Mouse (Mus musculus) lung, postnatal 4 days (tissue): Measurements from ENCODE around the gene Rbm5.

Experiments used
- DNase-seq, 2 experiments: peaks; one replicate each; pipeline ENCODE4 v3.0.0; 2021

Rbm5 gene

DNA sequence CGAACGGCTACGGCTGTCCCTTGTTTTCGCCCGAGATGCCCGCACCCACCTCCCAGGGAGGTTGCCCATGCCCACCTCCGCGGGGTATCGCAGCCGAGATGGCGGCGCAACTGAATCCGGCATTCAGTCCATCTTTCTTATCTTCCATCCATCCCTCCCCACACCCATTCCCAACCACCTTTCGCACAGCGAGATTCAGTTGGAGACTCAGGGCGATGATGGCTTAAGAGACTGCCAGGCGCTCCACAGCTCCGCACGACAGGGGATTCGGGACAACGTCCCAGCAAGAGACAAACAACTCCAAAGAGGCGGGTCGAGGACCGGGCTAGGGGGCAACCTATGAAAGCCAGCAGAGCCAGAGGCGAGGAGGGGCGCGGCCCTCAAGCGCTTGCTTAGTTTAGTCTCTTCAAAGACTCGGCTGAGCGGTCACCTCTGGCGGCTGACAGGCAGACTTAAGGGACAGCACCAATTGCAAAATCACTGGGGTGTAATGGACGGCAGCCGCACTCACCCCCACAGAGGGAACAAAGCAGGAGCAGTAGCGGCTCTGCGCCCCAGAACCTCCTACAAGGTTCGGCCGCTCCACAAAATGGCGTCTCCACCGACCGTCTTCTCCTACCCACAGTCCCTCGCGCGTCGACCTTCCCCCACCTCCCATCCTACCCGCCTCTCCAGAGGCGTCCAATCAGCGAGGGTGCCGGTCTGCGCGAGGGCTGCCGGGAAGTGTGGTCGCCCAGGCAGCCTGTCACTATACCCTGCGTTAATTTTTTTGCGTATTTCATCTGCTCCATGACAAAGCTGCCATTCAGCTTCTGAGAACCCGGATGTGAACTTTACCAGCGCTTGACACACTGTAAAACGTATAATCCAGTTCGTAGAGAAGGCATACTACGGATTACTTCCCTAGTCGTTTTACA, at the start of gene Rbm5:
Gene Rbm5 (minus strand): TSS at position 623 of the 917 bp plus-strand sequence.
- peak; percentile 94 to 97 for DNase-seq

DNA sequence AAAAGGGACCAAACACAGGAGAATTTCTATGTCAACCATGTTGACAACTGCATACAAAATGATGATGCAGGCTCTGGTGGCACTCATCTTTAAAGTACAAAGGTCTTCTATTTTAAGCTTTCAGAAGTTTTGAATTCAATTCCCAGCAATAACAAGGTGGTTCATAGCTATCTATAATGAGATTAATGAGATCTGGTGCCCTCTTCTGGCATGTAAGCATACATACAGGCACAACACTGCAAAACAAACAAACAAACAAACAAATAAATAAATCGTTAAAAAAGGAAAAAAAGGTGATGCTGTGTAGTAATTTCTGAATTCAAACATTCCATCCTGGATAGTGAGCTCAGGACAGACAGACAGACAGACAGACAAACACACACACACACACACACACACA, 41.3 kb upstream of the Rbm5 start:
- no peak for DNase-seq

DNA sequence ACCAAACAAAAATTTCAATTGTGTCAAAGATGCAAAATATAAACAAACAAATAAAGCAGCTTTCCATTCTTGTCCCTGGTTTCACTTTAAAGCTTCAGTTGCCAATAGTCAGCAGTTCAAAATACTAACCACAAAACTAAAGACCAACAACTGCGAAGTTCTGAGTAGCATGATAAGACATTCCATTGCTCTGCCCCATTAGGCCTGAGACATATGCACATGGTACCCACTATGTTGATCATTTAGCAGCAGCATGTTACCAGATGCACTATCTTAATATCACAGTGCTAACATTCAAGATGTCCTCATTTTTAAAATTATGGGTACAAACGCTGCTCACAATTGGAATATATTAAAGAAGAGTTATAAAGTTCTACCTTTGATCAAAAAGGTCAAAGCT, 40.2 kb upstream of the Rbm5 start:
- DNase-seq, result no peak

DNA sequence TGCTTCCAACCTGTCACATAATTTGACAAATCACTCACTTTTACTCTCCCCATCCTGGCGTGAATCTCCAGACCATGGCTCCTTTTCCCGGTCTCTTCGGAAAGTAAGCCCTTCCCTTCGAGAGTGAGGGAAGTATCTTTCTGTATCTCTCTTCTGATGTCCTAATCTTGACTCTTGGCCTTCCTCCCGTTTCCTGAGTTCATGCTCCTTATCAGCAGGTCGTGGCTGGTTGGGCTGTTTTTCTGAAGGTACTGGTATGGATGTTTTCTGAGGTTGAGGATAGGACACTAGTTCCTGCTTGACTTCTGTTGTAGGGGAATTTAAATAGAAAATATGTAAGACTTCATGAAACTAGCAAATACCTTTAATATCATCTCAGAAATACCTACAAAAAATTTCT, 20.9 kb upstream of the Rbm5 start:
- DNase-seq, result no peak

DNA sequence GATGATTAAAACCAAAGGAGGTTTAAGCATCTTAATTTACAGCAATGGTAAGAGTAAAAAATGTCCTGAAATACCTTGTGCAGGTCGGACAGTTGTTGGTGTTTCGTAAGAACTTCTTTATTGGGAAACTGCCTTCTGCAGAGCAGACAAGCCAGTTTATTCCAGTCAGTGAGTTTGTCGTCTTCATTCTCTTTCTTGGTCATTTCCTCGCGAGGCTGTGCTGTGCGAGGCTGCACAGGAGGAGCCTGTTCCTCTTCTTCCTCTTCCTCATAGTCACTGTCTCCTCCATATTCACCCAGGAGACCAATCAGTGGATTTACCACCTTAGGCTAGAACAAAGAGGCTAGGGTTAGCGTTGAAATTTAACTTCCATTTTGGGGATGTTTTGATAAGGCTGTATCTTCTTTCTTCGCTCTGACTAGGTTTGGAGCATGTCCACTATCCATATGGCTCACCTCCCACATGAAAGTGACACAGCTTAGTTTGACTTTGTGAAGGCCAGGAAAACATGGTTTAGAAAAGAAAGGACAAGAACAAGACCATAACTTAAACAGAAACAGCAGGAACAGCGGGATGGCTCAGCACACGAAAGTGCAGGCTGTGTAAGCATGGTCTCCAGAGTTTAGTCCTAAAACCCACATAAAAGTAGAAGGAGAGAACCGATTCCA, 11.9 kb upstream of the Rbm5 start:
- DNase-seq, result no peak

DNA sequence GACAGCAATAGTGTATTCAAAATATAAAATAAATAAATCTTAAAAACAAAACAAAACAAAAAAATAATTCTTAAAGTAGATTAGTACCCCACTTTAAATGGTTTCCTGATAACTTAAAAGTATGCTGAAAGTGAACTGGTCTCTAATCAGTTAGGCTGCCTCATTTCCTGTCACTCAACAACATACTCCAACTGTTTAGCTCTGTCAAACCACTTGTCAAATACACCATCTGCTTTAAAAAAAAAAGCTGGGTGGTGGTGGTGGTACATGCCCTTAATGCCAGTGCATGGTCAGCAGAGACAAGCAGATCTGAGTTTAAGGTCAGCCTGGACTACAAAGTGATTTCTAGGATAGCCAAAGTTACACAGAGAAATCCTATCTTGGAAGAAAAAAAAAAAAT, 6.0 kb upstream of the Rbm5 start:
- no peak for DNase-seq

DNA sequence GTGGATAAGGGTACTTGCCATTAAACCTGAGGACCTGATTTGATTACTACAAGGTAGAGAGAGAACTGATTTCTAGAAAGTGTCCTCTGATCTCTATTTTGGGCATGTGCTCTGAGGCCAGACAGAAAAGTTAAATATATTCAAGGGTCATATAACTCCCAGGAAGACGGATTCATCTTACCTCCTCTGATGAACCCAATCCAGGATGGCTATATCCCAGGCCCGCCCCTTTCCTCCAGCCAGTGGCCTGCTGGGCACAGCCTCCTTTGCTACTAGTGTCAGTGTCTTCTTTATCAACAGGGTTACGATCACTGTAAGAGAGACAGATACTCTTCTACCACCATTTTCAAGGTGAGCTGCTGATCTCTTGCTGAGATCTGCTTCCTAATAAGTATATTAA, 3.6 kb upstream of the Rbm5 start:
- DNase-seq, result no peak

DNA sequence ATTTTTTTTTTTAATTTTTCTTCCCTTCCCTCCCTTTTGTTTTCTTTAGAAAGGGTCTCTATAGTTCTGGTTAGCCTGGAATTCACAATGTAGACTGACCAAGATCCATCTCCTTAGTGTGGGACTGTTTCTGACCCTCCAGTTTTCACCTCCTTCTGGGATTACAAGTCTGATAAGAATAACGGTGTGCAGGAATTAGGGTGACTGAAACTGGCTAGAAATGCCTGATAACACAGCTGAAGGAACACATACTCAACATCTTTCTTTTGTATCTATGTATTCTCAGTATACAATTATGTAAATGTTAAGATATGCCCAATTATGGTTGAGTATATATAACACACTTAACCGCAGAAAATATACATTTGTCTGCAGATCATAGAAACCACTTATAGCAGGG, 986 bp upstream of the Rbm5 start:
- no peak for DNase-seq

DNA sequence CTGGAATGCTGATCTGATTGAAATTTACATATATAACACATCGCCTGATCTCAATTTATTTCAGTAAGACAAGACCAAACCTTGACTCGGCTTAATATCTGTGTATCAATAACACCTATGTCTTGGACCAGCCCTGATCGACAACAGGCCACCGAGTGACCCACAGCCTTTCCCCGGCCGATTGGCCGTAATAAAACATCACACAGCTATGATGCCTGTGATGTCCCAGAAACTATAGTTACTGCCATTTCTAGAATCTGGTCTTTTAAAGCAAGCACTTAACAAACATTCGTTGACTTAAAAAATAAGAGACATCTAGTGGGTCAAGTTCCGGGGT, 791 bp downstream of the Rbm5 start:
- DNase-seq, result no peak

DNA sequence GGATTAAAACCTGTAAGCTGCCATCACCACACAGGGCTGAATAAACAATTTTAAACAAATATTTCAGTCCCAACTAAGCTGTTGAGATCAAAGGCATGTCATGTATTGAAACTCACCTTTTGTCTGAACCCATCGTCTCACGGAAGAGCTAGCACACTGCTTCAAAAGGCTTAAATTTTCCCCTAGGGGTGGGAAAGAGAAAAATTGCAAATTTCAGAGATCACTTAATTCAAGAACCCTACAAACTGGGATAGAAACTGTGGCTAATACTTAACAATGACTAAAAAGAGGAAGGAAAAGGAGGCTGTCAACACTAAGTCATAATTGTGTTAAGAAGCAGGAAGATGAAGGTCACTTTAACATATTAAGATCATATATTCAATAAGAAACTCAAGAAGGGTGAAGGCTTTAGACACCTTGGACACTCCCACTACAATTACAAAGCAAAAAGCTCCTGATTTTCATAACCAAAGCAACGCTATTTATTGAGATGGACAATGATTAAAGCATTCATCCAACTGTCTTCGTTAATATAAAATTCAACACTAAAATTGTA, 1.3 kb downstream of the Rbm5 start:
- no peak for DNase-seq

DNA sequence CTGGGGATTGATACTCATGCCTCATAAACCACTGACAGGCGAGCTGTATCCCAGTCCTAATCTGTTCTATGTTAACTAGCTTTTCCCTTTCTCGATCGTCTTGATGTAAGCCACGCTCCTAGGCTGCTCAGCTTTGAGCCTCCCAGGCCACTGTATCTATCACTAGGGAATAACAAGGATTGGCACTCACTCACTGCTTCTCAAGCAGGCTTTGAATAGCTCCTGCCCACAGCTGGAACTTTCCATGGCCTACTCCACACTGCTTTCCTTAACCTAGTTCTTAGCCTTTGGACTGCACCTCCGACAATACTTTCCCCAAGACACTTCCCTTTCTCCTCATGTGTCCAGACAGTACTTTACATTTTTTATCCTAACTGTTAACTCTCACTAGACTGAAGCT, 1.9 kb downstream of the Rbm5 start:
- DNase-seq, result no peak

DNA sequence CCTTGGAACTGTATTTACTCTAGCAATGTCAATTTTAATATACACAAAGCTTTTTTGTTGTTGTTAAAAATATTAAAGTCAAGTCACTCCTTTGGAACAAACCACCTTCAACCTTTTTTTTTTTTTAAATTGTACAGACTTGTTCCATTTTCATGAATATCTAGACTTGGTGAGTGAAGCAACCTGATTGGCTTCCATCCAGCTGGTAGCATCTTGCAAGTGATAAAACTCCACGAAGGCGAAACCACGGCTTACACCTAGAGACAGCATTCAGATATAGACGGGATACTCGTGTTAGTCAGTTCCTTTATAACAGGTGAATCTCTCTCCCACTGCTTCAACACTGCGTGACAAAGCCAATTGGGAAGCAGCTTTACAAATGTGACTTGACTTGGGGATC, 11.2 kb downstream of the Rbm5 start:
- DNase-seq, result no peak

DNA sequence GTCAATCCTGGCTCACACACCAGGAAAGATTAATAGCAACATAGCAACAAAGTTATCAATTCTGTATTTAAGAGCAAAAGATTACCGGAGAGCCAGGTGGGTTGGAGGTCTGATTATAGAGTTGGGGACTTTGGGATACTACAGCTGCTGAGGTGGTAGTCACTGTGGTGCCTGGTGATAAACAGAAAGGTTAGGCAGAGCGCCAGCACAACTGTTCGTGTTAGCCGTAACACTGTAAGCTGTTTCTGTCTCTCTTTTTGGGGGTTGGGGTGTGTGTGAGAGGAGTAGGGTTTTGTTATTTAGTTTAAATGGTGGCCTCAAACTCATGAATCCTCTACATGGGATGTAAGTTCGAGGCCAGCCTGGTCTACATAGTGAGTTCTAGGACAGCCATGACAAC, 20.4 kb downstream of the Rbm5 start:
- DNase-seq, result no peak

DNA sequence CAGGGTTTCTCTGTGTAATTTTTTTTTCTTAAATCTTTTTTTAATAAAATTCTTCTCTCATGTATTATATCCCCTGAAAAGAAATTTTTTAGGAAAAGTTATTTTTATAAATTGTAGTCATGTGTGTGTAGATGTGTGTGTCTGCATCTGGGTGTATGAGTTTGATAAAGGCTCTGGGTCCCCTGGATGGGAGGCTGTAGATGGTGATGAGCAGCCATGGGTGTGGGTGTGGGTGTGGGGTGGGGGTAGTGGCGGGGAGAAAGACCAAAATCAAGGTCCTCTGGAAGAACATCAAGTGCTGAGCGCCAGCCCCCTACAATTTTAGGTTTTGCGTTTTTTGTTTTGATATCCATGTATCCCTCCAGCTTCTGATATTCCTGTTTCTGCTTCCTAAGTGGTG, 22.7 kb downstream of the Rbm5 start:
- no peak for DNase-seq

DNA sequence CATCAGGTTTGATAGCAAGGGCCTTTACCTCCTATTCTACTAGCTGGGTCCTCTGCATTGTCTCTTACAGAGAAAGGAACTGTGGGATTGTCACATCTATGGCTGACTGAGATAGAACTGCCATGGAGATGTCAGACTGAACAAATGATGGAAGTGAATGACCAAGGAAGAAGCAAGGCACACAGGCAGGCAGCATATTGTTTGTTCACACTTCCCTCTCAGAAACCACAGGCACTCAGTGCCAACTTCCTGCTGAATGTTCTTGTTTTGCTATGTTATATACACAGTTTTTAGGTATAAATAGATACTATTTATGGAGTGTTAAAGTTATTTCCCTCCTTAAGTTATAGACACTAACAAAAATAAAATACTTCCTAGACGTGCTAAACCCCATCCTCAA, 23.5 kb downstream of the Rbm5 start:
- no peak for DNase-seq

DNA sequence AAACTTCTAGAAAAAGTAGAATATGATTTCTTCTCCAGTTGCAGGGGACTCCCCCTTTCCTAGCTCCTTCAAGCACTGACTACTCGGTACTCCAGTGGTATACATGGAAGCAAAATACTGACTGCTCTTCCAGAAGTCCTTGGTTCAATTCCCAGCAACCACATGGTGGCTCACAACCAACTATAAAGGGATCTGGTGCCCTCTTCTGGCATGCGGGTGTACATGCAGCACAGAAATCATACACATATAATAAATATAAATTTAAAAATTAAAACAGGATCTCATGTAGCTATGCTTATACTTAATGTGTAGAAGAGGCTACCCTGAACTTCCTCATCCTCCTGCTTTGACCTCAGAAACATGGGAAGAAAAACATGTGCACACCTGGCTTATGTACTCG, 24.1 kb downstream of the Rbm5 start:
- no peak for DNase-seq

DNA sequence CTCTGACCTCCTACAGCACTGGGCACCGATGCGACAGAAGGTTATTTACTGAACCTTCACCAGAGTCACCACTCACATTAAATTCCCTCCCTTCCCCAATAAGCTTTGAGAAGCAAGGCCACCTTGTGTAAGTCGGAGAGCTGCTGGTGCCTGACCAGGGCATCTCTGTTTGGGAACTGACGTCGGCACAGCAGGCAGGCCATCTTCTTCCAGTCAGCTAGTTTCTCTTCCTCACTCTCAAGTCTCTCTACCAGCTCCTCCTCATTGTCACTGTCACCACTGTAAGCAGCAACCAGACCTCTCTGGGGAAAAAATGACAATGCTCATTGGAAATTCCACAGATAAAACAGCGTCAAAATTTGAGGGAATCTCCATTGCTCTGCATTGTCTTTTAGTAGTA, 26.7 kb downstream of the Rbm5 start:
- DNase-seq, result no peak

DNA sequence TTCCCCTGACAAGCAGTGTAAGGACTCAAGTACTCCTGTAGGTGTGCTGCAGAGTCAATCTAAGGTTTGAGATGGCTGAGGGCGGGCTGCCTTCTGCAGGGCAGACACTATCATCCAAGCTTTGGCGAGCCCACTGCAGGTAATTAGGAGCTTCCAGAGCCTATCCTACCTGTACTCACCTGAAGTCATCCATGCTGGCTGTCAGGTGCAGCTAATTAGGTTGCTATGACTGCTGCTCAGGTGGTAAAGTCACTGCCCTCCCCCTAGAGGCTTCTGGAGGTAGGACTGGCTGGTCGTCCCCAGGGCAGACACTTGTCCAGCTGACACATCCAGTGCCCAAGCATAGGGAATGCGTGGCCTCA, 32.0 kb downstream of the Rbm5 start:
- DNase-seq, result peak; percentile 56 to 61

DNA sequence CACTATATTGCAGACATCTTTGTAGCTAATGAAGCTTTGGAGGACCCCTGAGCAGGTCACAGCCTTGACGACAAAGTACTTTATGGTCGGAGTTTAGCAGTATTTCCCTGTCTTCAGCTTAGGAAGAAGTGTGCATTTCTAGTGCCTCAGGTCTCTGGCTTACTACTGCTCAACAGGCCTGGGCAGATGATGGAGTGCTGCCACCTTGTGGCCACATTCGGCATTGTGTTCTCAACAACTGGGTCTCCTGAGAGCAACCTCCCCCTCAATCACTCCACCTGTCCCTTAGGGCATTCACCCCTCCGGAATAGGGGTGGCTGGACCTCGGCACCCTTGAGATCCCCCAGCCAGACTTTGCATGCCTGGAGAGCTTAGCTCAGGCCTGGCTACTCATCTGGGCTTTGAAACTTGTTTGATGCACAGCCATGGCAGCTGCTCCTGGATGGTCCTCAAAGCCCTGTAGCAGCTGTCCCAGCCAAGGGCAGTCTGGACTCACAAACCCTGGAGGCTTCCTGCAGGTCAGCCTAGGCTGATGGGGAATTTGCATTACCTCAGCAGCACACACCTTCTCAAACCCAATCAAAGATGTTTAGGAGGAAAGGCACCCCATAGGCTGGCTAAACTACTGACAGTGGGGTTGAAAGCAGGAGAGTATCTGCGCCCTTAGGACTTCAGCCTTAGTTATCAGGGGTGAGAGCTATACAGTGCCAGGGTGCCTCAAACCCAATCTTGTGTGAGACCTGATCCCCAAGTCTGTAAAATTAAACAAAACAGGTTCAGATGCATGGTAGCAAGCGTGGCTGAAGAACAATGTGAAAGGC, 32.6 kb downstream of the Rbm5 start:
- DNase-seq, result peak; percentile 83 to 92

DNA sequence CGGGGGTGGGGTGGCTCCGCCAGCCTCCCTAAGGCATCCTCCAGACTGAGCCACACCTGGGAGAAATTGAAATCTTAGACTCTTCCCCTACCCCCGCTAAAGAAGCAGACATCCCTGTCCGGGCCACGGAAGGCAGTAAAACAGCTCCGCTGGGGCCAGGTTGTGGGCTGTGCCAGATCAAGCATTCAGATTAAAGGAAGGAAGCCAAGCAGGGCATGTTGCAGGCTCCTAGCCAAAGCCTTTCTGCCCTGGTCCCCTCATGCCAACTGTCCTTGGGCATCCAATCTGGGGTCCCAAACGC, 34.7 kb downstream of the Rbm5 start:
- DNase-seq, result peak in 1 of 2 experiments; percentile 25

DNA sequence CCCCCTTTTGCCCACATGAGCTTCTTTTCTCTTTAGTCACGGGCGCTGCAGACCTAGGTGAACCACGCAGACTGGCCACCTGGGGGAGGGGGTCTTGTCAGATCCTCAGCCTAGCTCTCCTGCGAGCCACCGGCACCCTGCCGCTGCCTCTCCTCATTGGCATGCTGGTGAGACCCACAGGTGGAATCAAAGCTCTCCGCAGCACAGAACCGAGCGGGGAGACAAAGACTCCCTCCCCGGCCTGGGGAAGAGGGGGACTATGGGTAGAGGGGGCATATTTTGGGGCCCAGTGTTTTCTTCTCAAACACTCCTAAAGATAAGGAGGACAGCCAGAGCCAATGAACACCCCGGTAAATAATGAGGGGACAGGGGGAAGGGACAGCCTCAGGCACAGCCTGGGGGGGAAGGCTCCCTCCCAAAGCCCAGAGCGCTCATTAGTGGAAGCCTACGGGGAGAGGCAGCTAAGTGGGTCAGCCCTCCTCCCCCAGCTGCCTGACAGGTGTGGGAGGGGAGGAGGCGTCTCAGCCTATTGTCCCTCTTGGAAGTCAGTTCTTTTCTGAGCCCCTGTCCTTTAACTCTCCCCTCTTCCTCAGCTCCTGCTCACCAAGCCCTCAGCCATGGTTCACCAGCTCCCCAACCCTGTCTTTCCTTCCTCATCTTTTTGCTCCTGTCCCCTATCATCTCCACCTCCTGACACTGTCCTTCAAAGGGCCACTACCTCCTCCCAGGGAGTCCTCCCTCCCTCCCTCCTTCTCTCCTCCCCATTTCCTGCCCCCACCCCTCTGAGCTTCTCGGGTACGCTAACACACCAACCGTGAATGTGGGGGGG, 35.2 kb downstream of the Rbm5 start:
- DNase-seq, result no peak

DNA sequence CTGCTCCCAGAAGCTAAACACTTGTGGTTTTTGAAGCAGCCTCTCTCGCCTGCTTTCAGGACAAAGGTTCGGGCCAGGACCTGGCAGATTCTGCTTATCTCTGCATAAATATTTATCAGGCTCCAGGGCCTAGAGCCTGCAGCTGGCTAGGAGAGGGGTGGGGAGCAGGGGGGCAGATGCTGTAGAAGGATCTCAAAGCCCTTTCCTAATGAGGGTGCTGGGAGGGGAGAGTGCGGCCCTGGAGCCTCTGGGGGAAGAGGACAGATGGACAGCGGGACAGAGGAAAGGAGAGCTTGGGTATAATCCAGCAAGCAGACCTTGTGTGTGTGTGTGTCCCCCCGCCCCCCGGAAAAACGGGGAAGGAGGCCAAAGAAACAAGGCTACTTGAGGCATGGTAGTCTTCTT, 36.2 kb downstream of the Rbm5 start:
- peak in 1 of 2 experiments; percentile 47 for DNase-seq

DNA sequence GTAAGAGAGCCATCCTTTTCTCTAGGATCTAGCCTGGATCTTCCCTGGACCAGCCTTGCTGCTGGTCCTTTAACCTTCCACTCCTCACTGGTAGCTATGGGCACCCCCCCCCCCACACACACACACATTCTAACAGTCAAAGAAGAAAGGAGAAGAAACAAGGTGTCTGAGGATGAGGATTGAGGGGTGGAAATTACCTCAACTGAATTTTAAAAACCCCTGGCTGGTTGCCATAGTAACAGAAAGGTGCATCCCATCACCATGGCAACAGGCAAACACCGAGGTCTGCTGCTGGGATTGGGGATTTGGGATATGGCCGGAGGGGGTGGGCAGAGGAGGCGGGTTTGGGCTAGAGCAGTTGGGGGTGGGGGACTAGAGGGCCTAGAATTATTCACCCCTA, 41.1 kb downstream of the Rbm5 start:
- peak in 1 of 2 experiments; percentile 10 for DNase-seq
